Mouse (Mus musculus) urinary bladder, postnatal 25 days (tissue): ENCODE results near the gene Zg16.

Source experiments
- DNase-seq: peaks from one replicate; pipeline ENCODE4 v3.0.0; 2022; ENCODE audit warnings: low spot score

Gene Zg16

GRCm38 (mm10) chr7:127020901-127021562, 66.1 kb downstream of the Zg16 start, which contains the start of the genes Gm42742 and Prrt2:
Gm42742 (minus strand) TSS chr7:127021097.
Prrt2 (minus strand) TSS chr7:127021211.
- no peak for DNase-seq

- DNase-seq: no peak
Observed at GRCm38 (mm10) chr7:127020491-127020890, 66.6 kb downstream of the Zg16 start.

- DNase-seq: no peak
Observed at GRCm38 (mm10) chr7:127020031-127020430, 67.1 kb downstream of the Zg16 start.

GRCm38 (mm10) chr7:127019306-127019960, 67.7 kb downstream of the Zg16 start:
- no peak for DNase-seq

- DNase-seq: no peak
Observed at GRCm38 (mm10) chr7:127018416-127019305, 68.5 kb downstream of the Zg16 start.

GRCm38 (mm10) chr7:127017950-127018345, 69.2 kb downstream of the Zg16 start:
- DNase-seq: no peak

GRCm38 (mm10) chr7:127016971-127017949, 69.9 kb downstream of the Zg16 start, which contains the start of gene Pagr1a:
Pagr1a (minus strand) TSS chr7:127017352.
- peak; percentile 93 for DNase-seq

- DNase-seq: peak; percentile 47
Observed at GRCm38 (mm10) chr7:127016486-127016938, 70.6 kb downstream of the Zg16 start.

- no peak for DNase-seq
Observed at GRCm38 (mm10) chr7:127016481-127016485, 70.8 kb downstream of the Zg16 start, which contains the start of gene Pagr1b. Pagr1b (minus strand) TSS chr7:127016484.

GRCm38 (mm10) chr7:127016081-127016480, 71.0 kb downstream of the Zg16 start:
- no peak for DNase-seq

- DNase-seq: no peak
Observed at GRCm38 (mm10) chr7:127014993-127015392, 72.1 kb downstream of the Zg16 start.

GRCm38 (mm10) chr7:127014320-127014719, 72.8 kb downstream of the Zg16 start, which contains the start of gene Mvp:
Mvp (minus strand) TSS chr7:127014621.
- peak; percentile 69 for DNase-seq

- DNase-seq: no peak
Observed at GRCm38 (mm10) chr7:127013385-127013784, 73.7 kb downstream of the Zg16 start.

- no peak for DNase-seq
Observed at GRCm38 (mm10) chr7:127012845-127013244, 74.3 kb downstream of the Zg16 start.

GRCm38 (mm10) chr7:127012374-127012773, 74.8 kb downstream of the Zg16 start:
- no peak for DNase-seq

GRCm38 (mm10) chr7:127011717-127012116, 75.4 kb downstream of the Zg16 start:
- DNase-seq: no peak

GRCm38 (mm10) chr7:127011051-127011450, 76.1 kb downstream of the Zg16 start:
- DNase-seq: no peak

GRCm38 (mm10) chr7:127009307-127010085, 77.6 kb downstream of the Zg16 start:
- no peak for DNase-seq

GRCm38 (mm10) chr7:127008239-127009019, 78.7 kb downstream of the Zg16 start:
- DNase-seq: peak; percentile 48
